9 mouse cellular contexts compared by ENCODE assay signal in genomic region chr4:136249780-136250179, GRCm38 (mm10). TPM values are rescaled to one million over a fixed set of nuclear protein-coding genes. Genes with fewer than 3 reads are reported as not detected.
A peak's percentile ranks its signal among the peaks of the same experiment; 100 is the strongest.
DNase-seq lines count a peak whose midpoint lies in the region; ATAC-seq lines count a peak whose summit lies in the region.
"Had no signal": no experiment of that assay in that cellular context is flagged by ENCODE, and none has a peak within 500 bp of the region (broad histone marks: within the 10 kb centered on the region; RNA-seq: fewer than 3 reads in every experiment).

No protein-coding gene starts in this region.

- peak overlapping the region; percentile 82 for H3K27ac ChIP-seq in stomach, embryonic 16.5 days (ENCODE audit: low read length)

- H3K27me3 ChIP-seq in stomach, embryonic 16.5 days (ENCODE audit: control insufficient read depth, insufficient read depth, low read length) = peaks cover 17% of the 10 kb centered on the region

- H3K4me2 ChIP-seq in stomach, embryonic 16.5 days (ENCODE audit: low read depth, low read length) = peak overlapping the region; percentile 91

- ATAC-seq in stomach, embryonic 16.5 days (ENCODE audit: insufficient read depth, low FRiP score) = peak; percentile 88

- peak overlapping the region; percentile 59 for H3K4me3 ChIP-seq in stomach, embryonic 16.5 days (replicated peaks; ENCODE audit: low read length)

- peak overlapping the region; percentile 57; the same call in 1 of the 2 replicates for H3K9ac ChIP-seq in stomach, embryonic 16.5 days (ENCODE audit: low read length)

- H3K36me3 ChIP-seq in stomach, embryonic 16.5 days (ENCODE audit: control insufficient read depth, insufficient read depth, low read length) = no peaks in the 10 kb centered on the region

- no peaks in the 10 kb centered on the region for H3K9me3 ChIP-seq in stomach, embryonic 16.5 days (replicated peaks; ENCODE audit: control insufficient read depth, low read length)

- peaks cover 40% of the 10 kb centered on the region for H3K4me1 ChIP-seq in stomach, embryonic 16.5 days (ENCODE audit: control insufficient read depth, insufficient read depth, low read length)

- peak; percentile 23 to 24 for DNase-seq in left cerebral cortex, postnatal 36 days (ENCODE audit: low spot score in 2 of 2)
- no peak for DNase-seq in left cerebral cortex, postnatal 14 days (ENCODE audit: low spot score in 2 of 2)
- DNase-seq in heart, adult 9 months (ENCODE audit: low spot score in 2 of 2) = peak; percentile 66 to 79
- peak; percentile 80 to 83 for DNase-seq in kidney, postnatal 36 days
- DNase-seq in thymus, postnatal 0 days (ENCODE audit: low spot score) = no peak
- no peak for DNase-seq in layer of hippocampus, postnatal 25 days (ENCODE audit: extremely low spot score in 1 of 2, low spot score in 1 of 2)
- DNase-seq in cerebellum, postnatal 36 days = no peak

- intact Hi-C loops in left cerebral cortex, postnatal 36 days (cut with DNase I) = no loop called here
- intact Hi-C loops in left cerebral cortex, postnatal 14 days (cut with DNase I) = loop anchor here (10.0 kb wide), 1 partner anchor 375 kb away; the partner anchor contains the start of gene Lactbl1

- WGBS in stomach, embryonic 16.5 days = 15% methylated on average over 9 of the region's 9 CpGs

RNA-seq across cellular contexts. Expression of gene Tcea3, which starts 2.3 kb away (rescaled TPM):
- under 1 TPM; 0.63 to 0.74 TPM for total RNA-seq in left cerebral cortex, postnatal 36 days (2021)
- under 1 TPM in 1 of 2 experiments, not detected in 1; 0.61 TPM for total RNA-seq in left cerebral cortex, postnatal 14 days (2021)
- polyA plus RNA-seq in stomach, embryonic 16.5 days (2015; fragmentation: Nextera tagmentation; extraction: Ambion mirVana) = 23.9 and 29.1 TPM in 2 replicates
- polyA plus RNA-seq in thymus, postnatal 0 days (2015; fragmentation: Nextera tagmentation; extraction: Ambion mirVana) = 1.2 TPM in 2 replicates
- under 1 TPM in 1 of 2 experiments, not detected in 1; 0.52 TPM for total RNA-seq in layer of hippocampus, postnatal 25 days (2021)
- total RNA-seq: hematopoietic stem cell, adult 5-6 weeks had no signal

RNA-seq across cellular contexts. Expression of gene Zfp46, which starts 34.7 kb away (rescaled TPM):
- total RNA-seq in left cerebral cortex, postnatal 36 days (2021) = 10 to 100 TPM; 61.7 to 63.2 TPM
- 10 to 100 TPM; 90.0 to 93.6 TPM for total RNA-seq in left cerebral cortex, postnatal 14 days (2021)
- 23.9 and 25.9 TPM in 2 replicates for polyA plus RNA-seq in stomach, embryonic 16.5 days (2015; fragmentation: Nextera tagmentation; extraction: Ambion mirVana)
- 7.5 and 8.2 TPM in 2 replicates for polyA plus RNA-seq in thymus, postnatal 0 days (2015; fragmentation: Nextera tagmentation; extraction: Ambion mirVana)
- 10 to 100 TPM; 48.8 to 62.9 TPM for total RNA-seq in layer of hippocampus, postnatal 25 days (2021)

RNA-seq across cellular contexts. Expression of gene Asap3, which starts 43.6 kb away (rescaled TPM):
- 1 to 10 TPM; 2.2 to 2.5 TPM for total RNA-seq in left cerebral cortex, postnatal 36 days (2021)
- 1 to 10 TPM; 3.9 to 4.2 TPM for total RNA-seq in left cerebral cortex, postnatal 14 days (2021)
- polyA plus RNA-seq in stomach, embryonic 16.5 days (2015; fragmentation: Nextera tagmentation; extraction: Ambion mirVana) = 7.0 and 7.1 TPM in 2 replicates
- 1.3 and 2.1 TPM in 2 replicates for polyA plus RNA-seq in thymus, postnatal 0 days (2015; fragmentation: Nextera tagmentation; extraction: Ambion mirVana)
- 1 to 10 TPM; 2.7 to 4.3 TPM for total RNA-seq in layer of hippocampus, postnatal 25 days (2021)

Comparison
In these comparisons a context has a peak if more than half of its experiments do, and no peak if none do; other contexts are left out.
1. DNase-seq: peak in left cerebral cortex, postnatal 36 days (2 of 2), heart, adult 9 months (2 of 2) and kidney, postnatal 36 days (2 of 2); none in left cerebral cortex, postnatal 14 days (0 of 2), thymus, postnatal 0 days (single experiment), layer of hippocampus, postnatal 25 days (0 of 2) and cerebellum, postnatal 36 days (0 of 2).